Mouse (Mus musculus): ENCODE measurements at regions not wholly inside any gene's neighbourhood (a gene's known extent, or its start where the extent isn't known, plus 50 kb on each side); places are given as distances from the start of the nearest gene placed in this dataset.

- no peak for TF ChIP-seq CTCF (IDR thresholded peaks at IDR 0.05; ENCODE audit: low read depth)
- TF ChIP-seq EP300 (IDR thresholded peaks at IDR 0.05; ENCODE audit: low read depth), result no peak
Measured at GRCm38 (mm10) chr1:102733991-102734390, 2034.3 kb upstream of the Cdh20 start.

Measured in liver, postnatal 0 days (tissue).